Mouse (Mus musculus) MEL (cell line): ENCODE measurements around the gene St6galnac5. TPM values are rescaled to one million over a fixed set of nuclear protein-coding genes. Genes with fewer than 3 reads are reported as not detected.

ENCODE experiments used
- DNase-seq: peaks from one replicate; pipeline ENCODE4 v3.0.0; 2011; ENCODE audit warnings: low read depth, low spot score
- H3K27ac ChIP-seq: 2 replicates; pipeline ENCODE4 v1.5.1; 2012; ENCODE audit warnings: low read depth, mild to moderate bottlenecking, control low read depth, low read length, moderate library complexity; ENCODE audit not compliant: control insufficient read depth
- H3K27me3 ChIP-seq, 2 experiments: fragments of 150-350 bp in 1 of 2; sonication (generic) in 1 of 2; 2 replicates each; pipeline ENCODE4 v1.6.1; 2012; ENCODE audit warnings: low read length in 2 of 2, mild to moderate bottlenecking in 2 of 2, improper control_type of control experiment in 1 of 2, moderate library complexity in 1 of 2; ENCODE audit not compliant: insufficient read depth in 2 of 2, control insufficient read depth in 1 of 2
- H3K36me3 ChIP-seq, 2 experiments: 2 replicates each; pipeline ENCODE4 v1.6.1; 2012 to 2014; ENCODE audit warnings: low read length in 2 of 2, improper control_type of control experiment in 1 of 2, inconsistent platforms in 1 of 2, mild to moderate bottlenecking in 1 of 2; ENCODE audit not compliant: insufficient read depth in 2 of 2, control insufficient read depth in 1 of 2
- H3K4me1 ChIP-seq, 2 experiments: fragments of 150-350 bp in 1 of 2; sonication (generic) in 1 of 2; 2 replicates each; pipeline ENCODE4 v1.6.1; 2012; ENCODE audit warnings: low read length in 2 of 2, improper control_type of control experiment in 1 of 2, mild to moderate bottlenecking in 1 of 2; ENCODE audit not compliant: insufficient read depth in 2 of 2, control insufficient read depth in 1 of 2
- H3K4me3 ChIP-seq, 2 experiments: fragments of 150-350 bp in 1 of 2; sonication (generic) in 1 of 2; 2 replicates each; pipeline ENCODE4 v1.5.1; 2012; ENCODE audit warnings: low read depth in 2 of 2, low read length in 2 of 2, mild to moderate bottlenecking in 2 of 2, moderate library complexity in 2 of 2, control low read depth in 1 of 2, improper control_type of control experiment in 1 of 2; ENCODE audit not compliant: control insufficient read depth in 1 of 2, insufficient read depth in 1 of 2
- H3K79me2 ChIP-seq: 2 replicates; pipeline ENCODE4 v1.6.1; 2012; ENCODE audit warnings: mild to moderate bottlenecking, low read length, moderate library complexity; ENCODE audit not compliant: control insufficient read depth, poor library complexity, insufficient read depth
- H3K9ac ChIP-seq: 2 replicates; pipeline ENCODE4 v1.6.1; 2012; ENCODE audit warnings: low read depth, mild to moderate bottlenecking, control low read depth, low read length, moderate library complexity; ENCODE audit not compliant: control insufficient read depth, poor library complexity, severe bottlenecking
- H3K9me3 ChIP-seq: fragments of 150-350 bp; sonication (generic); replicated peaks from 2 replicates; pipeline ENCODE4 v1.6.1; 2012; ENCODE audit warnings: mild to moderate bottlenecking, low read length, improper control_type of control experiment, moderate library complexity; ENCODE audit not compliant: insufficient read depth
- BHLHE40 ChIP-seq: IDR thresholded peaks from 2 replicates; pipeline ENCODE4 v1.6.1; 2012; ENCODE audit warnings: low read depth, mild to moderate bottlenecking, inconsistent platforms, low read length, improper control_type of control experiment, borderline replicate concordance
- CHD2 ChIP-seq: IDR thresholded peaks from 2 replicates; pipeline ENCODE4 v1.6.1; 2011; ENCODE audit warnings: low read length, improper control_type of control experiment
- CTCF ChIP-seq, 3 experiments: IDR thresholded peaks in 2 of 3; conservative IDR thresholded peaks in 1 of 3; 2 replicates each; pipeline ENCODE4 v1.5.1; 2011 to 2012; ENCODE audit warnings: low read length in 3 of 3, low read depth in 2 of 3, mild to moderate bottlenecking in 2 of 3, improper control_type of control experiment in 1 of 3, inconsistent platforms in 1 of 3, mixed read lengths in 1 of 3, moderate library complexity in 1 of 3; ENCODE audit not compliant: control insufficient read depth in 1 of 3, insufficient read depth in 1 of 3, poor library complexity in 1 of 3, severe bottlenecking in 1 of 3
- E2F4 ChIP-seq: IDR thresholded peaks from 2 replicates; pipeline ENCODE4 v1.6.1; 2011; ENCODE audit warnings: low read depth, low read length, improper control_type of control experiment, borderline replicate concordance
- HCFC1 ChIP-seq: IDR thresholded peaks from 2 replicates; pipeline ENCODE4 v1.6.1; 2012; ENCODE audit warnings: low read depth, mild to moderate bottlenecking, inconsistent platforms, low read length, improper control_type of control experiment, moderate library complexity
- JUND ChIP-seq: IDR thresholded peaks from 2 replicates; pipeline ENCODE4 v1.6.1; 2011; ENCODE audit warnings: low read depth, mild to moderate bottlenecking, improper control_type of control experiment, low read length
- MAFK ChIP-seq: IDR thresholded peaks from 2 replicates; pipeline ENCODE4 v1.6.1; 2011; ENCODE audit warnings: low read depth, mild to moderate bottlenecking, low read length, improper control_type of control experiment, borderline replicate concordance
- MAX ChIP-seq: IDR thresholded peaks from 2 replicates; pipeline ENCODE4 v1.6.1; 2011; ENCODE audit warnings: low read length, improper control_type of control experiment
- MEF2A ChIP-seq: IDR thresholded peaks from 2 replicates; pipeline ENCODE4 v1.6.1; 2014; ENCODE audit warnings: low read depth, mild to moderate bottlenecking, inconsistent platforms, low read length, improper control_type of control experiment; ENCODE audit not compliant: poor library complexity, insufficient replicate concordance, severe bottlenecking; ENCODE audit errors: extremely low read depth
- MXI1 ChIP-seq: IDR thresholded peaks from 2 replicates; pipeline ENCODE4 v1.6.1; 2011; ENCODE audit warnings: mild to moderate bottlenecking, low read depth, low read length, improper control_type of control experiment
- MYB ChIP-seq: IDR thresholded peaks from 2 replicates; pipeline ENCODE4 v1.6.1; 2011; ENCODE audit warnings: mild to moderate bottlenecking, low read depth, low read length, improper control_type of control experiment
- MYC ChIP-seq: IDR thresholded peaks from 2 replicates; pipeline ENCODE4 v1.6.1; 2011; ENCODE audit warnings: low read depth, mild to moderate bottlenecking, low read length, improper control_type of control experiment, moderate library complexity
- NELFE ChIP-seq: IDR thresholded peaks from 2 replicates; pipeline ENCODE4 v1.6.1; 2011; ENCODE audit warnings: low read depth, low read length, improper control_type of control experiment
- NRF1 ChIP-seq: IDR thresholded peaks from 2 replicates; pipeline ENCODE4 v1.6.1; 2014; ENCODE audit warnings: low read depth, mild to moderate bottlenecking, inconsistent platforms, low read length, improper control_type of control experiment, moderate library complexity; ENCODE audit not compliant: poor library complexity, insufficient read depth, severe bottlenecking
- POLR2A ChIP-seq, 2 experiments: IDR thresholded peaks; 2 replicates each; pipeline ENCODE4 v1.6.1; 2011 to 2012; ENCODE audit warnings: low read length in 2 of 2, mild to moderate bottlenecking in 2 of 2, control low read depth in 1 of 2, improper control_type of control experiment in 1 of 2, low read depth in 1 of 2, moderate library complexity in 1 of 2; ENCODE audit not compliant: control insufficient read depth in 1 of 2, insufficient read depth in 1 of 2, poor library complexity in 1 of 2
- RAD21 ChIP-seq: IDR thresholded peaks from 2 replicates; pipeline ENCODE4 v1.6.1; 2011; ENCODE audit warnings: mild to moderate bottlenecking, low read depth, low read length, improper control_type of control experiment
- SMC3 ChIP-seq: IDR thresholded peaks from 2 replicates; pipeline ENCODE4 v1.6.1; 2011; ENCODE audit warnings: low read depth, low read length, improper control_type of control experiment
- TBP ChIP-seq: IDR thresholded peaks from 2 replicates; pipeline ENCODE4 v1.8.0; 2011; ENCODE audit warnings: low read depth, low read length, improper control_type of control experiment
- TCF12 ChIP-seq: IDR thresholded peaks from 2 replicates; pipeline ENCODE4 v1.6.1; 2014; ENCODE audit warnings: low read depth, mild to moderate bottlenecking, inconsistent platforms, low read length, improper control_type of control experiment, moderate library complexity
- USF2 ChIP-seq, 2 experiments: IDR thresholded peaks; 2 replicates each; pipeline ENCODE4 v1.6.1; 2011 to 2012; ENCODE audit warnings: improper control_type of control experiment in 2 of 2, low read length in 2 of 2, borderline replicate concordance in 1 of 2, inconsistent platforms in 1 of 2, low read depth in 1 of 2, mild to moderate bottlenecking in 1 of 2; ENCODE audit not compliant: insufficient read depth in 1 of 2
- ZMIZ1 ChIP-seq: IDR thresholded peaks from 2 replicates; pipeline ENCODE4 v1.6.1; 2012; ENCODE audit warnings: low read depth, mild to moderate bottlenecking, inconsistent platforms, low read length, improper control_type of control experiment, moderate library complexity
- ZNF384 ChIP-seq: IDR thresholded peaks from 2 replicates; pipeline ENCODE4 v1.6.1; 2012; ENCODE audit warnings: low read depth, mild to moderate bottlenecking, inconsistent platforms, low read length, improper control_type of control experiment
- polyA plus RNA-seq, 2 experiments: library from polyadenylated mRNA; stranded (reverse) in 1 of 2; unstranded in 1 of 2; fragments of >175 nt in 1 of 2; fragments of >200 nt in 1 of 2; gene quantifications; 2 replicates each; pipeline versions ENCODE4 v1.2.1 to v1.2.4; 2012; ENCODE audit warnings: low replicate concordance in 2 of 2, low read depth in 1 of 2; ENCODE audit not compliant: insufficient read length in 2 of 2, insufficient read depth in 1 of 2, missing spikeins in 1 of 2
- total RNA-seq: library from RNA; depleted of rRNA; stranded (reverse); fragments of 300-350 nt; gene quantifications from 2 replicates; pipeline ENCODE4 v1.2.3, GENCODE M21; 2012

The St6galnac5 gene
- total and polyA plus RNA-seq, 3 experiments, result not detected

GRCm38 (mm10) chr3:152979481-152980092 is 2.5 kb downstream of the St6galnac5 start (continued):
- TF ChIP-seq ZMIZ1, result no peak
- TF ChIP-seq BHLHE40, result peak; percentile 82
- TF ChIP-seq TBP, result peak; percentile 71; the same call in 1 of the 2 replicates

GRCm38 (mm10) chr3:152971373-152971772 is 10.7 kb downstream of the St6galnac5 start:
- Histone ChIP-seq H3K9me3 (no peaks in the 10 kb centered on the region), H3K4me1 (no peaks in the 10 kb centered on the region), H3K27ac (no peak overlapping the region), H3K4me3 (no peak overlapping the region), H3K36me3 (no peaks in the 10 kb centered on the region), H3K79me2 (no peaks in the 10 kb centered on the region), H3K27me3 (peaks cover 3 to 11% of the 10 kb centered on the region in 2 experiments; a peak in 3 of 4 replicates), H3K9ac (no peak overlapping the region)
- no peak for TF ChIP-seq POLR2A (IDR thresholded peaks at IDR 0.05; ENCODE audit: control insufficient read depth in 1 of 2, insufficient read depth in 1 of 2, low read depth in 1 of 2, low read length in 2 of 2, poor library complexity in 1 of 2)
- TF ChIP-seq SMC3, result no peak
- TF ChIP-seq NRF1, result no peak
- TF ChIP-seq TBP, result no peak
- TF ChIP-seq MAFK, result no peak
- TF ChIP-seq MXI1, result no peak
- TF ChIP-seq CHD2, result no peak
- TF ChIP-seq HCFC1, result no peak
- no peak for TF ChIP-seq MYB
- no peak for TF ChIP-seq E2F4
- no peak for TF ChIP-seq TCF12
- TF ChIP-seq USF2 (IDR thresholded peaks at IDR 0.05; ENCODE audit: borderline replicate concordance in 1 of 2, insufficient read depth in 1 of 2, low read depth in 1 of 2, low read length in 2 of 2), result no peak
- TF ChIP-seq RAD21, result no peak
- TF ChIP-seq CTCF (IDR thresholded peaks at IDR 0.05 in 2 of 3, conservative IDR thresholded peaks at IDR 0.05 in 1 of 3; ENCODE audit: control insufficient read depth in 1 of 3, insufficient read depth in 1 of 3, low read depth in 2 of 3, low read length in 3 of 3, poor library complexity in 1 of 3, severe bottlenecking in 1 of 3), result no peak
- no peak for TF ChIP-seq MYC
- no peak for TF ChIP-seq MAX
- no peak for TF ChIP-seq MEF2A
- TF ChIP-seq JUND, result no peak
- no peak for TF ChIP-seq NELFE
- TF ChIP-seq ZNF384, result no peak
- DNase-seq, result no peak
